Mouse (Mus musculus): Measurements from ENCODE around the gene 1700067P10Rik.

1700067P10Rik gene

GRCm38 (mm10) chr17:48096321-48096720, 7.2 kb downstream of the 1700067P10Rik start:
- no peak for DNase-seq (ENCODE audit: low spot score)

GRCm38 (mm10) chr17:48097011-48097742, 8.1 kb downstream of the 1700067P10Rik start:
- DNase-seq (ENCODE audit: low spot score): peak; percentile 86

GRCm38 (mm10) chr17:48097743-48098527, 8.8 kb downstream of the 1700067P10Rik start:
- DNase-seq (ENCODE audit: low spot score): peak; percentile 84

- DNase-seq (ENCODE audit: low spot score): peak; percentile 71
Observed at GRCm38 (mm10) chr17:48098528-48098890, 9.4 kb downstream of the 1700067P10Rik start.

GRCm38 (mm10) chr17:48099312-48099711, 10.2 kb downstream of the 1700067P10Rik start:
- no peak for DNase-seq (ENCODE audit: low spot score)

- peak; percentile 94 for DNase-seq (ENCODE audit: low spot score)
Observed at GRCm38 (mm10) chr17:48100441-48101417, 11.6 kb downstream of the 1700067P10Rik start.

- DNase-seq (ENCODE audit: low spot score): no peak
Observed at GRCm38 (mm10) chr17:48107333-48107732, 18.2 kb downstream of the 1700067P10Rik start.

- DNase-seq (ENCODE audit: low spot score): no peak
Observed at GRCm38 (mm10) chr17:48107862-48108261, 18.7 kb downstream of the 1700067P10Rik start.

- DNase-seq (ENCODE audit: low spot score): no peak
Observed at GRCm38 (mm10) chr17:48108520-48108919, 19.4 kb downstream of the 1700067P10Rik start.

- DNase-seq (ENCODE audit: low spot score): peak; percentile 61
Observed at GRCm38 (mm10) chr17:48110547-48111287, 21.6 kb downstream of the 1700067P10Rik start.

- DNase-seq (ENCODE audit: low spot score): no peak
Observed at GRCm38 (mm10) chr17:48118570-48118969, 29.5 kb downstream of the 1700067P10Rik start.

- DNase-seq (ENCODE audit: low spot score): peak; percentile 88
Observed at GRCm38 (mm10) chr17:48119656-48120055, 30.5 kb downstream of the 1700067P10Rik start.

- no peak for DNase-seq (ENCODE audit: low spot score)
Observed at GRCm38 (mm10) chr17:48120456-48120855, 31.3 kb downstream of the 1700067P10Rik start.

- no peak for DNase-seq (ENCODE audit: low spot score)
Observed at GRCm38 (mm10) chr17:48132810-48133209, 43.7 kb downstream of the 1700067P10Rik start.

All from embryo, embryonic 10 days (tissue).